Mouse (Mus musculus) ES-E14 (cell line): ENCODE results near the gene Tanc1. TPM values are rescaled to one million over a fixed set of nuclear protein-coding genes. Genes with fewer than 3 reads are reported as not detected.

Experiments
- DNase-seq: peaks from one replicate; pipeline ENCODE4 v3.0.0-alpha.2; 2013; ENCODE audit warnings: low read depth, low spot score
- H3K27ac ChIP-seq: 2 replicates; pipeline ENCODE4 v1.5.1; 2012; ENCODE audit warnings: low read depth, mild to moderate bottlenecking, low read length, moderate library complexity, mixed read lengths; ENCODE audit not compliant: poor library complexity, insufficient read depth, severe bottlenecking
- H3K36me3 ChIP-seq: 2 replicates; pipeline ENCODE4 v1.6.1; 2012; ENCODE audit warnings: mild to moderate bottlenecking, low read length, moderate library complexity, mixed read lengths; ENCODE audit not compliant: control insufficient read depth, poor library complexity, insufficient read depth, severe bottlenecking
- H3K4me1 ChIP-seq, 2 experiments: fragments of 150-350 bp in 1 of 2; sonication (generic) in 1 of 2; 2 replicates each; pipeline ENCODE4 v1.6.1; 2012; ENCODE audit warnings: low read length in 2 of 2, mild to moderate bottlenecking in 1 of 2, mixed read lengths in 1 of 2; ENCODE audit not compliant: control insufficient read depth in 2 of 2, insufficient read depth in 2 of 2, poor library complexity in 1 of 2
- H3K4me3 ChIP-seq, 2 experiments: fragments of 150-350 bp in 1 of 2; sonication (generic) in 1 of 2; 2 replicates each; pipeline ENCODE4 v1.5.1; 2012; ENCODE audit warnings: low read length in 2 of 2, low read depth in 1 of 2, mild to moderate bottlenecking in 1 of 2, mixed read lengths in 1 of 2; ENCODE audit not compliant: insufficient read depth in 1 of 2, poor library complexity in 1 of 2, severe bottlenecking in 1 of 2
- H3K9ac ChIP-seq: 2 replicates; pipeline ENCODE4 v1.6.1; 2012; ENCODE audit warnings: low read depth, mild to moderate bottlenecking, low read length, mixed read lengths; ENCODE audit not compliant: poor library complexity, insufficient read depth, severe bottlenecking
- H3K9me3 ChIP-seq: fragments of 150-350 bp; sonication (generic); 2 replicates; pipeline ENCODE4 v1.6.1; 2012; ENCODE audit warnings: low read depth, mild to moderate bottlenecking, low read length; ENCODE audit not compliant: control insufficient read depth, insufficient read depth
- CHD2 ChIP-seq: IDR thresholded peaks from 2 replicates; pipeline ENCODE4 v1.6.1; 2014; ENCODE audit warnings: mild to moderate bottlenecking, low read depth, low read length, inconsistent platforms
- HCFC1 ChIP-seq: IDR thresholded peaks from 2 replicates; pipeline ENCODE4 v1.6.1; 2012; ENCODE audit warnings: low read length, inconsistent platforms, borderline replicate concordance; ENCODE audit not compliant: insufficient read depth
- MAFK ChIP-seq: IDR thresholded peaks from 2 replicates; pipeline ENCODE4 v1.6.1; 2014; ENCODE audit warnings: mild to moderate bottlenecking, low read depth, low read length, inconsistent platforms; ENCODE audit not compliant: insufficient read depth
- ZC3H11A ChIP-seq: IDR thresholded peaks from 2 replicates; pipeline ENCODE4 v1.6.1; 2012; ENCODE audit warnings: low read depth, mild to moderate bottlenecking, inconsistent platforms, low read length, borderline replicate concordance
- ZNF384 ChIP-seq: IDR thresholded peaks from 2 replicates; pipeline ENCODE4 v1.6.1; 2012; ENCODE audit warnings: low read depth, low read length, inconsistent platforms
- in situ Hi-C, 2 experiments: fragments of 600-800 bp; cut with MboI; formaldehyde crosslinking; loops; one replicate each; pipeline ENCODE4 v1.15.1; 2025; ENCODE audit warnings: low sequenced_read_pairs in 2 of 2, inconsistent platforms in 1 of 2; ENCODE audit not compliant: unreplicated experiment in 2 of 2
- total RNA-seq: library from RNA; depleted of rRNA; stranded (reverse); fragments of 300-350 nt; gene quantifications from 2 replicates; pipeline ENCODE4 v1.2.3, GENCODE M21; 2012

The Tanc1 gene
- total RNA-seq, 1 experiment = 28.2 TPM

DNA sequence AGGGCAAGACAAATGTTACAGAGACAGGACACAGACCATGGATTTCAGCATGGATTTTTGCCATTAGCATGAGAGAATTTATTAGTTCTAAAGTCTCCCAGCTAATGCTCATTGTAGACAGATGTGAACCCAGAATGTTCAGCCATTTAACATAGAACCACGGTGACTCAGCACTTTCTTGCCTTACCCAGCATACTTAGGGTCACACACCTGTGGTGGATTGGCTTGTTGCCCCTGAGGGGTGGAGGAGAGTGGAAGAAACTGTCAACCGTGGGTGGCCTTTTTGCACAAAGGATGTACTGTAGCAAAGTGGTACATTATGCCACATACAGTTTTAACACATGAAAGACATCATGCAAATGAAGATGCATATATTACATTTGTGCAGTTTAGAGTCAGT, 5.0 kb downstream of the Tanc1 start:
- H3K36me3 ChIP-seq = no peaks in the 10 kb centered on the region
- TF ChIP-seq MAFK (peak; percentile 91), ZC3H11A (no peak)
- H3K9ac ChIP-seq = no peak overlapping the region
- H3K27ac ChIP-seq = no peak overlapping the region; the same call in 1 of the 2 replicates
- no peak for DNase-seq
- in situ Hi-C loops = no loop called here
- H3K4me3 ChIP-seq = no peak overlapping the region
- H3K4me1 ChIP-seq = peaks cover 14 to 15% of the 10 kb centered on the region in 2 experiments
- no peaks in the 10 kb centered on the region for H3K9me3 ChIP-seq

DNA sequence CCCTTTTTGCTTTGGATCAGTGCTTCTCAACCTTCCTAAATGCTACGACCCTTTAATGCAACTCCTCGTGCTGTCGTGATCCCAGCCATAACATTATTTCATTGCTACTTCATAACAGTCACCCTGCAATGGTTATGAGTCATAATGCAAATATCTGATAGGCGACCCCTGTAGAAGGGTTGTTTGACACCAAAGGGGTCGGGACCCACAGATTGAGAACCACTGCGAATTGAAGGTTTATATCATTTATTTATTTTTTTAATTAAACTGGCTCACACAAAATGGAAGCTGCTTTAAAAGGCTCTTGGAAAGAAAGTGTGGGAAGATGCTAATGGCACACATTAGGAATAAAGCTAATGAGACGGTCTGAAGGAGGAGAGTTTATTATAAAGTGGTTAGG, 7.2 kb downstream of the Tanc1 start:
- in situ Hi-C loops = no loop called here
- no peak overlapping the region for H3K27ac ChIP-seq
- H3K9me3 ChIP-seq = no peaks in the 10 kb centered on the region
- H3K36me3 ChIP-seq = no peaks in the 10 kb centered on the region
- no peak for TF ChIP-seq ZNF384
- peak; percentile 85 for TF ChIP-seq CHD2
- TF ChIP-seq MAFK = no peak
- H3K9ac ChIP-seq = no peak overlapping the region
- H3K4me3 ChIP-seq = no peak overlapping the region
- H3K4me1 ChIP-seq = peaks cover 16 to 17% of the 10 kb centered on the region in 2 experiments
- no peak for DNase-seq

DNA sequence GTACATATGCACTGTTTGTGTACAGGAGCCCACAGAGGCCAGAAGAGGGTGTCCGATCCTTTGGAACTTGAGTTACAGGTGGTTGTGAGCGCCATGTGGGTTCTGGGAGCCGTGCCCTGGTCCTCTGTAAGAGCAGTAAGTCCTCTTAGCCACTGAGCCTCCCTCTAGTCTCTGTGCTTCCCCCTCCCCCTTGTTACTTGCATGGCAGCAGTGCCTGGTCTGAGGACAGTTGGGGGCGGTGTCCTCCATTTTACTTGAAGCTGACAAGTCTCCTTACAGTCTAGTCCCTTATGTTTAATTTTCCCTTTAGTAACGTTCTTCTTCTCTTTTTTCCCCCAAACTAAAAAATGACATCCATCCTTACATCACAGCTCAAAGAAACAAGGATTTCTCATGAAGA, 8.8 kb downstream of the Tanc1 start:
- H3K9me3 ChIP-seq = no peaks in the 10 kb centered on the region
- H3K27ac ChIP-seq = peak overlapping the region; percentile 57; the same call in 1 of the 2 replicates
- no peak for DNase-seq
- H3K4me3 ChIP-seq = no peak overlapping the region
- peaks cover 16 to 17% of the 10 kb centered on the region in 2 experiments for H3K4me1 ChIP-seq
- H3K9ac ChIP-seq = no peak overlapping the region
- in situ Hi-C loops = no loop called here
- TF ChIP-seq MAFK (no peak), CHD2 (no peak), ZC3H11A (no peak), ZNF384 (no peak), HCFC1 (no peak)
- H3K36me3 ChIP-seq = no peaks in the 10 kb centered on the region

- DNase-seq = no peak
- Histone ChIP-seq H3K27ac (peak overlapping the region; percentile 80; the same call in 1 of the 2 replicates), H3K9me3 (no peaks in the 10 kb centered on the region), H3K9ac (no peak overlapping the region; the same call in 1 of the 2 replicates), H3K36me3 (no peaks in the 10 kb centered on the region), H3K4me3 (no peak overlapping the region), H3K4me1 (peaks cover 16 to 22% of the 10 kb centered on the region in 2 experiments)
- peak; percentile 90 for TF ChIP-seq ZNF384
- TF ChIP-seq MAFK = no peak
- in situ Hi-C loops = no loop called here
Observed at GRCm38 (mm10) chr2:59622514-59623139, 10.8 kb downstream of the Tanc1 start.

GRCm38 (mm10) chr2:59623858-59624257, 12.0 kb downstream of the Tanc1 start:
- Histone ChIP-seq H3K27ac (peak overlapping the region; percentile 80), H3K9ac (0 out of 2 replicates have a peak overlapping the region, but pooled peaks have one; percentile 48), H3K4me1 (peaks cover 20 to 31% of the 10 kb centered on the region in 2 experiments), H3K36me3 (no peaks in the 10 kb centered on the region), H3K9me3 (no peaks in the 10 kb centered on the region), H3K4me3 (0 out of 4 replicates have a peak overlapping the region, but pooled peaks of 1 of the 2 experiments have one; percentile 9)
- in situ Hi-C loops = no loop called here
- DNase-seq = no peak
- TF ChIP-seq HCFC1 (no peak), MAFK (no peak), ZC3H11A (no peak), CHD2 (no peak), ZNF384 (no peak)
